Mouse (Mus musculus) small intestine, adult 2 months (tissue): ENCODE data around the gene Cnksr1. TPM values are rescaled to one million over a fixed set of nuclear protein-coding genes. Genes with fewer than 3 reads are reported as not detected.

Source experiments
- H3K27ac ChIP-seq: fragments of 200-500 bp; 2 replicates; pipeline ENCODE4 v1.5.1; 2012; ENCODE audit warnings: low read depth, low read length, control low read depth, inconsistent platforms; ENCODE audit not compliant: insufficient read depth
- H3K27me3 ChIP-seq: fragments of 200-500 bp; 2 replicates; pipeline ENCODE4 v1.6.1; 2012; ENCODE audit warnings: mild to moderate bottlenecking, moderate library complexity, low read length, inconsistent platforms; ENCODE audit not compliant: control insufficient read depth, insufficient read depth
- H3K36me3 ChIP-seq: fragments of 200-500 bp; 2 replicates; pipeline ENCODE4 v1.6.1; 2012; ENCODE audit warnings: mild to moderate bottlenecking, low read length, control low read depth, inconsistent platforms; ENCODE audit not compliant: control insufficient read depth, insufficient read depth
- H3K4me1 ChIP-seq: fragments of 200-500 bp; 2 replicates; pipeline ENCODE4 v1.6.1; 2012; ENCODE audit warnings: low read length, inconsistent platforms, mixed read lengths; ENCODE audit not compliant: control insufficient read depth, insufficient read depth, insufficient read length
- H3K4me3 ChIP-seq: fragments of 200-500 bp; 2 replicates; pipeline ENCODE4 v1.5.1; 2012; ENCODE audit warnings: low read depth, mild to moderate bottlenecking, control low read depth, inconsistent platforms, low read length, moderate library complexity
- CTCF ChIP-seq: fragments of 200-500 bp; IDR thresholded peaks from 2 replicates; pipeline ENCODE4 v1.5.1; 2012; ENCODE audit warnings: low read depth, mild to moderate bottlenecking, control low read depth, inconsistent platforms, low read length, moderate library complexity, mixed read lengths; ENCODE audit not compliant: insufficient replicate concordance, insufficient read length; ENCODE audit errors: extremely low read depth
- POLR2A ChIP-seq: fragments of 200-500 bp; IDR thresholded peaks from 2 replicates; pipeline ENCODE4 v1.6.1; 2012; ENCODE audit warnings: low read depth, mild to moderate bottlenecking, control low read depth, inconsistent platforms, low read length, moderate library complexity
- WGBS: fragments of 180-500 bp; shearing (Covaris S2); methylation state at CpG from one replicate; pipeline ENCODE4 v1.1.7; 2018; 5-methylcytosine and 5-hydroxymethylcytosine counted together
- polyA plus RNA-seq: library from polyadenylated mRNA; depleted of rRNA; stranded (reverse); fragments of >200 nt; gene quantifications from 2 replicates; pipeline ENCODE4 v1.2.3, GENCODE M21; 2012

The Cnksr1 gene
- polyA plus RNA-seq, 1 experiment, result 42.5 TPM

DNA sequence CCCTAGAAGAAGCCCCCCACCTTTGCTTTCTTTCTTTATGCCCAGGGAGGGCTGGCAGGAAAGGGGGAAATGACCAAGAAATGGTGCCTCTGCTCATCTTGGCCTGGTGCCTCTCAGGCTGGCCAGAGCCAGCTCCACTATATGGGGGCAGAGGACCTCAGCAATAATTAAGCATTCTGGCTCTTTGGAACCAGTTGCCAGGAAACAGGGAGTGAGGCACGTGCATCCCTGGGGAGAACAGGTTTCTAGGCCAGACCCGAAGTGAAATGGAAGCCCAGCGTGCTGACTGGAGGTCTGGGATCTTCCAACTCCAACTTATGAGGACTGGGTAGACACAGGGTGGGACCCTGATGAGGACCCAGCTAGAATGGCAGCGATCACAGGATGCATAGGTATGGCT lies 8.1 kb upstream of the Cnksr1 start:
- H3K4me1 ChIP-seq, result peaks cover 12% of the 10 kb centered on the region
- H3K27me3 ChIP-seq, result peaks cover 22% of the 10 kb centered on the region
- no peak for TF ChIP-seq CTCF
- no peak for TF ChIP-seq POLR2A
- no peak overlapping the region for H3K27ac ChIP-seq
- H3K4me3 ChIP-seq, result no peak overlapping the region
- no peaks in the 10 kb centered on the region for H3K36me3 ChIP-seq
- 59% methylated on average over 4 of the region's 4 CpGs for WGBS

DNA sequence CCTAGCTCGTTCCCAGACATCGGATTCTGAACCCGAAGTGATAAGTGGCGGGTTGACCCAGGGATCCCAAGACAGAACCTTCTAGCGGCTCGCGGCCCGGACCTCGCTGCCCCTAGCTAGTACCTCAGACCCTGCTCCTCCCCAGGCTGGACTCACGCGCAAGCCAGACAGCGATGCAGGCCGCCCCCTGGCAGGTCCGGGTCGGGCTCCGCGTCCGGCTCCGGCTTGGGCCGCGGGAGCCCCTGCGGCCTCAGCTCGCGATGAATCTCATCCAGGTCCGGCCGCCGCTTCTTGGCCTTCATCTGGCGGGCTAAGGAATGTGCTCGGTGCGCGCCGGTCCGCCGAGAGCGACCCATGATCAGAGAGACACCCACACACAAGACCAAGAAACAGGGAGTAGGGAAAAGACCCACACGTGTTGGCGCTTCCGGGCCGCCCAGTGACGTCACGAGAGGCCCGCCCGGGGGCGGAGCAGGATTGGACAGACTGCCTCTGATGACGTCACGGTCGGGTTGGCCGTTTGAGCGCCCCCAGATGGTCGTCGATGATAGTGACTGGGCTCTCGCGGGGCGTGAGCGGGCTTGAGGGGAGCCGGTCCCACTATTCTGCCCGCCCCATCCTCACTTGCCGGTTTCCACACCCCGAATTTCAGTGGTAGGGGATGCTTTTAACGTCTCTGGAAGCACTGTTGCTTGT lies 7.1 kb upstream of the Cnksr1 start, which contains the start of gene Zfp593:
TSS of gene Zfp593 (minus strand) at position 445 of the 696 bp plus-strand sequence.
- under 1% methylated on average over 60 of the region's 60 CpGs for WGBS
- Histone ChIP-seq H3K27me3 (peaks cover 13% of the 10 kb centered on the region), H3K4me1 (peaks cover 10% of the 10 kb centered on the region), H3K4me3 (peak within 1 kb of the TSS; percentile 81), H3K36me3 (no peaks in the 10 kb centered on the region), H3K27ac (no peak within 1 kb of the TSS)
- TF ChIP-seq POLR2A, result 0 out of 2 replicates have a peak, but pooled peaks have one; percentile 6
- peak; percentile 84 for TF ChIP-seq CTCF

DNA sequence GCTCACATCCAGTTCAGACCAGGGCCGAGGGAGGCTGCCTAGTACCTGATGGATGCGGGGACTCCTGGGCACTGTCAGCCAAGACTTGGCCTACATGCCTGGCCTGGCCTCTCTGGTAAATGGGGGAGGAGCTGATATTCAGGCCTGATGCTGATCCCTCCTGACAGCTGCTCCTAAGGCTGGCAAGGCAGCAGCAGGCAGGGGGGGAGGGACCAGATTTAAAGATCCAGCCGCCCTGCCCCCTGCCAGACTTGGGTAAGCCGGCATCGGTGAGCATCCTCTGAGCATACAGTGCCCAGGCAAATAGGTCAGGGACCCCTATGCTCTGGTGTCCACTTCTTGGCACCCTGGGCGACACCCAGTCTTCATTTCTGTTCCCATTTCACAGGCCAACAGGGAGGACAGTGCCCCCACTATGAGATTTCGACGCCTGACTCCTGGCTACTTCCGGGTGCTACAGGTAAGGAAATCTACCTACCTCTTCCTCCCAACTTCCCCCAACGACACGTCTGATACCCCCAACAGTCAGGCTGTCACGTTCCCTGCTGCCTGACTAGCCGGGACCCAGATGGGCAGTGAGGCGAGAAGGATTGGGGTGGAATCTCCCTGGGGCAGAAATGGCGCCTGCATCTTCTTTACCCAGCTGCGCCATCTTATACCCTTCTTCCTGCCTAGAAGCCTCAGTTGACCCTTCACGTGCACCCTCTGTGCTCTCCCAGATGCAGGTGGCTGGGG lies 5.5 kb upstream of the Cnksr1 start, which contains the start of gene E130218I03Rik:
TSS of gene E130218I03Rik (plus strand) at position 147 of the 735 bp plus-strand sequence.
- H3K36me3 ChIP-seq, result no peaks in the 10 kb centered on the region
- TF ChIP-seq POLR2A, result no peak
- TF ChIP-seq CTCF, result no peak
- no peak within 1 kb of the TSS for H3K27ac ChIP-seq
- peaks cover 6% of the 10 kb centered on the region for H3K27me3 ChIP-seq
- H3K4me1 ChIP-seq, result peaks cover 8% of the 10 kb centered on the region
- H3K4me3 ChIP-seq, result peak within 1 kb of the TSS; percentile 81; the same call in 1 of the 2 replicates
- WGBS, result 95% methylated on average over 17 of the region's 17 CpGs

DNA sequence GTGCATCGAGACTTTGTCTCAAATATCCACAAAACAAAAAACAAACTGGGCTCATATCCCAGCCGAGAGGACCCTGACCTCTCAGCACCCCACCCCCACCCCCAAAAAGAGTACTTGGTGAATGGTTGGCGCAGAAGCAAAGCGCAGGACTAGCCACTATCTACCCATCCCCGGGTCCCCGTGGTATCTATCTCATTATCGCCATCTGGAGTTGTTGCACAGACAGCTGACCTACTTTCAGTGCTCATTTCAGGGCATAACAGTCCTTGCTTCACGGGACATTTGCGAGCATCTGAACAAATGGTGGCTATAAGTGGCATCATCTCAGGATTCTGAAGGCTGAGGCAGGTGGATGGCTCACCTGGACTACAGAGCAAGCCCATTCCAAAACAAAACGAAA lies 487 bp upstream of the Cnksr1 start:
- 8% methylated on average over 10 of the region's 10 CpGs for WGBS

DNA sequence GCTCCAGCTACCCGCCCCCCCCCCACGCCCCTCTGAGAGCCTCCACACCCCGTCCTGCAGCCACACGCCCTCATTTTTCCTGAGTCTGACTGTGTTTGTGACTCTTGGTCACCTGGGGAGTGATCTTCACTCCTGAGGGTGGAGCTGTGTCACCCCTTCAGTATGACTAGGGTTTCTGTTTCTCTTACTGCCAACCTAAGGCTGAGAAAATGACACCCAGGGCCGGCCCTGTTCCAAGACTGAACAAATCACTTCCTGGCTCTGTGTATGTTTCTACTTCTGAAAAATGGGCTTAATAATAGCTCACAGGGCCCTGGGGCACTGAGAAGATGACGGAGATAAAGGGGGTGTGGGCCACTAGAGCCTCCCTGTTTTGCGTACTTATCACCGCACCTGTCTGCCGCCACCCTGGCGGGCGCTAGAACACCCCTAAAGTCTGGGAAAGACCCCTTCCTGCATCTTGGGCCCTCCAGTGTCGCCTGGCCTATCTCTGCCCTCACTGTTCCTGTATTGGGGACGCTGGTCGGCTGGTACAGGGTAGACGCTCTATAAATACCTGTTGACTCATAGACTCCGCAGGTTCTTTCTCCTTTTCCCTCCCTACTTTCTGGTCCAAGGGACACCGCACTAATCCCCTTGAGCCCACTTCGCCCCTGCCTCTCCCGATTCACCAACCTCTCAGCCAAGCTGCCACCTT lies 469 bp downstream of the Cnksr1 start:
- Histone ChIP-seq H3K36me3 (peaks cover 22% of the 10 kb centered on the region), H3K4me3 (peak overlapping the region; percentile 86), H3K27me3 (no peaks in the 10 kb centered on the region), H3K4me1 (peaks cover 9% of the 10 kb centered on the region; the same call in 1 of the 2 replicates), H3K27ac (peak overlapping the region; percentile 94)
- TF ChIP-seq POLR2A, result no peak
- TF ChIP-seq CTCF, result no peak; the same call in 1 of the 2 replicates
- 19% methylated on average over 19 of the region's 19 CpGs for WGBS

More for the DNA sequence above, 487 bp upstream of the Cnksr1 start:
- peak overlapping the region; percentile 86; the same call in 1 of the 2 replicates for H3K4me3 ChIP-seq
- TF ChIP-seq POLR2A, result no peak
- TF ChIP-seq CTCF, result no peak
- H3K27ac ChIP-seq, result peak overlapping the region; percentile 43
- peaks cover 16% of the 10 kb centered on the region for H3K36me3 ChIP-seq
- no peaks in the 10 kb centered on the region for H3K27me3 ChIP-seq
- H3K4me1 ChIP-seq, result peaks cover 9% of the 10 kb centered on the region; the same call in 1 of the 2 replicates

DNA sequence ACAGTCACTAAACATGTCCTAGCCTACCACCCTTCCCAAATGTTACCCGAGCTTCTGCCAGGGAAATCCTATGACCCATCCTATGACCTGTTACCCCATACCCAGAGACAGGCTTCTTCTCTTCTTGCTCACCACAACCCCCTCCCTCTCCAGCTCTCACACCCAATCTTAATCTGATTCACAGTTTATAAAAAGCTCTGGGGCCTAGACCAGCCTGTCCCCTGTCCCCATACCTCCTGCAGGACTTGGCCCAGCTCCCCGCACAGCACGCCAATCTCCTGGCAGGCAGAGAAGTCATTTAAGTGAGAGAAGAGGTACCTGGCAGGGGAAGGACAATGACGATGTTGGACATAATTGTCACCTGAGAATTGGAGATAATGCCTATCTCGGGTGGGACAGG lies 3.3 kb downstream of the Cnksr1 start:
- peaks cover 38% of the 10 kb centered on the region for H3K36me3 ChIP-seq
- no peak for TF ChIP-seq CTCF
- no peaks in the 10 kb centered on the region for H3K27me3 ChIP-seq
- H3K4me1 ChIP-seq, result peaks cover 11% of the 10 kb centered on the region; the same call in 1 of the 2 replicates
- WGBS, result 78% methylated on average over 5 of the region's 5 CpGs
- H3K27ac ChIP-seq, result no peak overlapping the region
- no peak overlapping the region for H3K4me3 ChIP-seq
